Mouse (Mus musculus): ENCODE measurements at regions not wholly inside any gene's neighbourhood (a gene's known extent, or its start where the extent isn't known, plus 50 kb on each side); places are given as distances from the start of the nearest gene placed in this dataset.

- TF ChIP-seq MYOD1 (IDR thresholded peaks at IDR 0.05; ENCODE audit: control insufficient read depth in 1 of 3, insufficient read length in 2 of 3, low read depth in 2 of 3) (no peak), POLR2A (IDR thresholded peaks at IDR 0.05; ENCODE audit: insufficient read length, low read depth) (no peak), E2F4 (IDR thresholded peaks at IDR 0.05; ENCODE audit: insufficient read depth) (no peak)
Observed at GRCm38 (mm10) chr5:15831527-15831926, 103.0 kb upstream of the Cacna2d1 start.

Measured in myocyte (in vitro differentiated cells).